ENCODE assay signal across 2 mouse cellular contexts in the genomic region with DNA sequence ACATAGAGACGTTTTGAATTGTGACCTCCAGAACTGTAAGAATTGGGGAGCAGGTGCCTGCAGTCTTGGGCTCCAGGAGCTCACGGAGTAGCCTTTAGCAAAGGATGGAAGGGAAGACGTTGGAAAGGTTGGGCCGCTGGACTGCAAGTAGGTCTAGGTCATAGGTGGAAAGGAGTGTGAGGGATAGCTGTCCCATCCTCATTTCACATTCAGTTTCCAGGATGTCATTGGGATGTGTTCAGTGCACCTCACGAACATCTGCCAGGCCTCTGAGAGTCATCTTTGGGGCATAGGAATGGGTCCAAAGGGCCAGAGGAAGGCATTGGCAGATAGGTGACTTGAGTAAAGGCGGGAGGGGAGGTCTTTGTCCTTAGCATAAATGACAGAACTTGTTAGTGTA.
TF ChIP-seq lines count a peak whose summit lies in the region.

No protein-coding gene starts in this region.

TF ChIP-seq in CH12.LX, 34 proteins besides CTCF, POLR2A, EP300 and RAD21:
- TF ChIP-seq USF2 (conservative IDR thresholded peaks at IDR 0.05; ENCODE audit: low read depth, low read length) (no peak), SIN3A (IDR thresholded peaks at IDR 0.05; ENCODE audit: low read length) (no peak), MYC (IDR thresholded peaks at IDR 0.05; ENCODE audit: low read depth, low read length) (no peak), BHLHE40 (IDR thresholded peaks at IDR 0.05; ENCODE audit: low read depth, low read length) (no peak), TCF12 (IDR thresholded peaks at IDR 0.05; ENCODE audit: low read depth, low read length) (no peak), MAFK (IDR thresholded peaks at IDR 0.05; ENCODE audit: insufficient replicate concordance, low read length) (no peak)

TF ChIP-seq in ES-E14, 5 proteins besides CTCF, POLR2A, EP300 and RAD21:
- TF ChIP-seq HCFC1 (IDR thresholded peaks at IDR 0.05; ENCODE audit: borderline replicate concordance, insufficient read depth, low read length) (no peak), ZNF384 (IDR thresholded peaks at IDR 0.05; ENCODE audit: low read depth, low read length) (no peak), ZC3H11A (IDR thresholded peaks at IDR 0.05; ENCODE audit: borderline replicate concordance, low read depth, low read length) (no peak), CHD2 (IDR thresholded peaks at IDR 0.05; ENCODE audit: low read depth, low read length) (no peak), MAFK (IDR thresholded peaks at IDR 0.05; ENCODE audit: insufficient read depth, low read depth, low read length) (no peak)
